Mouse (Mus musculus) lung, postnatal 25 days (tissue): ENCODE measurements at regions not wholly inside any gene's neighbourhood (a gene's known extent, or its start where the extent isn't known, plus 50 kb on each side); places are given as distances from the start of the nearest gene placed in this dataset.
A peak's percentile ranks its signal among the peaks of the same experiment; 100 is the strongest.

ENCODE experiments used
- DNase-seq: peaks from one replicate; pipeline ENCODE4 v3.0.0; 2022; ENCODE audit warnings: low spot score

DNA sequence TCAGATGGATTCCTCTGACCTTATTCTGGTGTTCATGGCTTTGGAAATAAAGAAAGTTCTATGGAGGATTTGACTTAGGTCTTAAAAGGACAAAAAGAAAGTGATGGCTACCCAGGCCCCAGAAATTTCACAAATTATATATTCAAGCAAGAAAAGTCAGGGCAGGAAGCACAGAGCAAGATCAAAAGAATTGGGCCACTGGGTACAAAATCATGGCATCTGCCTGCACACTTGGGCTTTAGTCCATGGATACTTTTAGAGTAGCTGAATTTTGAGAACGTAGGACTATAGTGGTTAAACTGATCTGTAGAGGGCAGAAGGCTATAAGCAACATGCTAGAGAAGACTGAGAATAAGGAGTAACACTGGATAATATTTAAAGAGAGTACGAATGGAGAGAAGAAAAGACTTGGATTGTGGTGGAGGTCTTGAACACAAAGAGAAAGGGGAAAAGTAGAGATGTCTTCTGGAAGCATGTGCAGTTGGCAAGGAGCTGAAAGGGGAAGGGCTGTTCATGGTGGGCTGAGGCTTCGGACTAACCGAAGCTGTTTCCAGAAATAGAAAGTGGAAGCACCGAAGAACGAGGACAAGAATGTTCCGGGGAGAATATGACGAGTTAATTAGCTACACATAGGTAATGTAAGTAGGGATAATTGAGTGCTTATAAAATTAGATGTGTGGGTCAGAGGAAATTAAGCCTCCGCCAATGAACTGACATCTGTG lies 168.2 kb upstream of the Itga4 start:
- DNase-seq, result no peak

DNA sequence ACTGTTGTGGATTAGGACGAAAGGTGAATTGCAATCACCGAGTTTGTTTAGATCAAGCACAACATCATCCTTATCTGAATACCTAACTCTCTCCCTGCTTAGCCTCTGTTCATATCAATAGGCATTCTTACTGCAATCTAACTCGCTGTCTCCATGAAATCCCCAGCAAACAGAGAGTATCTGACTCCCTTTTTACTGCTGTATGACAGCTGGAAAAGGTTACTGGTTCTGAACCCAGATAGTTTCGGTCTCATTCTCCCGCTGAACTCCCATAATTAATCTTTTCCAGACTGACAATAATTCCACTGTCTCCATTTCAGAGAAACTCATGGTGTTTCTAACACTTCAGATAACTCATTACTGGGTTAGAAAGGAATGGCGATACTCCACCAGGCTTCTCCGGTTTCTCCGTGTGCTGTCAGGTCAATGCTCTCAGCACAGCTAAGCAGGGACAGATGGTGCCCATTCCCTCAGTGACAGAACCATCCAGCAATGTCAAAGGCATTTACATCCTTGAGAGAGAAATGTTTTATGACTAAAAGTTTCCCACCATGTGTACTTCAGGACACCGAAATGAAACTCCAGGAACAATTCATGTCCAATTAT lies 167.5 kb upstream of the Itga4 start:
- DNase-seq, result no peak

DNA sequence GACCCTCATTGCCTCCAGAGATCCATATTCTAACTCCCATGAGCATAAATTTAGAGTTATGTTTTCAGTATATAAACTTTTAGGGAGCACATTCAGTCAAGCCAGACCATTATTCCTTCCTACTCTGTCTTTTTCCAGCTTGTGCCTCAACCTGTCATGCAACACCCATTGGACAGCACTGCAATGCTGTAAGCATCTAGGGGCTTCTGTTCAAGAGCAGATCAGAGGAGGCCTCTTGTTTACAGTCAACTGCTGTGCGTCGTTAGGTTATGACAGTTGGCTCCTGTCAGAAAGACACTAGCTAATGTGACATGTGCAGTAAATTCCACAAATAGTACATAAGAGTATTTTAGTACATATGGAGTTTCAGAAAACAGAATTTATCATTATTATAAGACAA lies 165.0 kb upstream of the Itga4 start:
- DNase-seq, result no peak

DNA sequence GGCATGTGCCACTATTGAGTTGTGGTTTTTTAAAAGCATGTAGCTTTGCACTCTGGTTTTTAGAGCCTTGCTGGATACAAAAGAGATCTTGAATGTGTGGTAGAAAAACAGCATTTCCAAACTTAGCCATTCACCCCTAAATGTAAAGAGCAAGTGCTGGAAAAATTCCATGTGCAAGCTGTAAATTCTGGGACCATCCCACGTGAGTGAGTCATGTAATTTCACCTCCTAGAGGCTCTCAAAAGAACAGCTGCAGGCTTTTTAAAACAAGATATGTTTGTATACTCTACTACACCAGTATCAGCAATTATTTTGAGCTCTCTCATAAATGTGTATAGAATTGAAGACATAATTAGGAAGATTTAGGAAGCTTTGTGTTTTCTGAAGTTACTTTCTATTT lies 160.9 kb upstream of the Itga4 start:
- no peak for DNase-seq

DNA sequence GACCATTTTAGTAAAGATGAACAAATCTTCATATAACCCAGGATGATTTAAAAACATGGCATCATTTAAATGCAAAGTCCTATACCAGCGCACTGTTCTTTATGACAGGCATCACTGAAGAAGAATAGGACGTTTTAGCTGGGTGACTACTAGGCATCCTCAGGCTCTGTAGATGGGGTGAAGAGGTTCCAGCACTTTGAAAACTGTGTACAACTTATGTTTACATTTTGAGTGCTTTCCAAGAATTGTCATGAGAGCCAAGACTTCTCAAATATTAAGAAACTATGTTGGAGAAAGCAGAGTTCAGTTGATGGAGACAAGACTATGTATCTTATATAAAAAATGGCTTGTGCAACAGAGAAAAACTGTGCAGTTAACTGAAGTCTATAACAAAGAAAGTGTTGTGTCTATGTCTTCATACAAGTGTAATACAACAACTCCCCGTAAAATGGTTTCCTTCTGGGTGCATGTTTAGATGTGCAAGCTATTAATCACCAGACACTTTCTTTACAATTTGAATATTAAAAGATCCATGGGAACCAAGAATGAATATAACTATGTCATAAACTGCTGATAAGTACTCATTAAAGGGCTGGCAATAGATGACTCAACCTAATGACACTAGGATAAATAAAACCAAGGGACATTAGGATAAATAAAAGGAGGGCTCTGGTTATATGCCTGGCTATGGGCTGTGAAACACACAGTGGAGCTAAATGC lies 158.5 kb upstream of the Itga4 start:
- DNase-seq, result no peak

DNA sequence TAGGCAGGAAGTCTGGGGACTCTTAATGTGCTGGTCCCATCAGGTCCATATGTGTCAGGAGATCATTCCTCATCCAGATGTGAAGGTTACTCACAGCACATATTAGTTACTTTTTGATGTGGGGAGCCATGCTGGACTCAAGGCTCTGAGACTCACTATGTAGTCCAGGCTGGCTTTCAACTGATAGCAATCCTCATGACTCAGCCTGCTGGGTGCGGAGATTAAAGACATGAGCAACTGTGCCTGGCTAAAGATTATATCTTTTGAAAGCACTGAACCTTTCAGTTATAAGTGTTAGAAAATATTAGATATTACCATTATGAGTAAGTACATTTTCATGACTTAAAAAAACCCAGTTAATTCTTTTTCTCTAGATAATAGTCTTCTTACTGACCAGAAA lies 155.6 kb upstream of the Itga4 start:
- DNase-seq, result no peak

DNA sequence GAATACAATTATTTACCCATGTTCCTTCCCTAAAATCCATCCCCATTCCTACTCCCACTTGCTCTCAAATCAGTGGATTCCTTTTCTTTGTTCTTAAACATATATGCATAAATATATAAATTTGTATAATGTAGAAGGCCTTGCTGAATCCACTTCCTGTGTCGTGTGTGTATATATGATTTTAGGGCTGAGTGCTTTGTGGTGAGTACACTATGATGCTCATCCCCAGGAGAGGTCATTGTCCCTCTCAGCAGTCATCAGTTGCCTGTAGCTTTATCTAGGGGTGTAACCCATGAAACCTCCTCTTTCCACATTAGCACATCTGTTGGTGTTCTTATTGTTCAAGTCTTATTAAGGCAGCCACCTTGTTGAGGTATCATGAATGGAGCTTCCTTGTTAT lies 143.6 kb upstream of the Itga4 start:
- DNase-seq, result no peak

DNA sequence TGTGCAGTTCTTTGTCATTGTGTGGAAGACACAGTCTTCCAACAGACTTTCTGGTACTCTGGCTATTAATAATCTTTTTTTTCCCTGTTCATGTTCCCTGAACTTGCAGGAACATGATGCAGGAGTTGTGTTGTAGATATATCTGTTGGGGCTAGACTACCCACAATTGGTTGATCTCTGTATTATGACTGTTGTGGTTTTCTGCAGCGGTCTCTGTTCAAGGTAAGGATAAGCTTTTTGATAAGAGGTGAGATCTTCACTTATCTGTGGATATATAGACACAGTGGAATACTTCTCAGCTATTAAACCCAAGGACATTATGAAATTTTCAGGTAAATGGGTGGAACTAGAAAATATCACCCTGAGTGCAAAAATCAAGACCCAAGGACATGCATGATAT lies 143.2 kb upstream of the Itga4 start:
- no peak for DNase-seq

DNA sequence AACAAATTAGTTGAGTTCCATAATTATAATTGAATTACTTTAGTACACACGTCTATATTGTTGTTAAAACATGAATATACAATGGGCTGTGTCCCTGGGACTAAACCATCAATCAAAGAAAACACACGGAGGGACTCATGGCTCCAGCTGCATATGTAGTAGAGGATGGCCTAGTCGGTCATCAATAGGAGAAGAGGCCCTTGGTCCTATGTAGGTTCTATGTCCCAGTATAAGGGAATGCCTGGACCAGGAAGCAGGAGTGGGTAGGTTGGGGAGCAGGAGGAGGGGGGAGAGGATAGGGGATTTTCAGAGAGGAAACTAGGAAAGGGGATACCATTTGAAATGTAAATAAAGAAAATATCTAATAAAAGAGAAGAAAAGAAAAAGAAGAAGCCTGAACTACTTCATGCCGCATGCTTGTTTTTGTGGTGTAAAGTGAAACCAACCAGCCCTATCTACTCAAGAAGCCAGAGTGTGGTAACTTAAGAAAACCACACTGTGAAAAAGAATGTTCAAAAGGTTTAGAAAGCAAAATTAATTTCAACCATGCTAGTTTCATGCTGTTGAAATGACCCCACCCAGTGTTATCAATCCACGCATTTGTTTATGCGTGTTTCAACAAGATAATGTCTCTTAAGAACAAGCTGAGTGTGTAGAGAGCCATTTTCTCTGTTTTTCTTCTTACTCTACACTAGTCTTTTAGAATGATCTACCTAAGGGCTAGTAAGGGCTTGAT lies 134.4 kb upstream of the Itga4 start:
- DNase-seq, result peak; percentile 23

DNA sequence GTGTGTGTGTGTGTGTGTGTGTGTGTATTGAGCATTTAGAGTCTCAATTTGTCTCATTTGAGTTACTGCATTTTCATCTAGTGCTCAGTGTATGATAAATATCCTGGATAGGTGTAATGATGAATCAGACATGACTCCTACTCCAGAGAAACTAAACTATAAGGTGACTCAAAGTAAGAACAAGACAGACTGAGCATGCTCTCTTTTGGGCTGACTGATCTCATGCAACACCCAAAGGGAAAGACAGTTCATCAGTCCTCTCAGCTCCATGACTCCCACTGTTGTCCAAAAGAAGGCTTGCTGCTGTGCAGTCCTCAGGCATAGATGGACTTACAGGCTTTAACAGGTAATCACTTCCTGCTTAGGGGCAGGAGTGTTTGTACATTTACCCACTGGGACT lies 132.7 kb upstream of the Itga4 start:
- no peak for DNase-seq

DNA sequence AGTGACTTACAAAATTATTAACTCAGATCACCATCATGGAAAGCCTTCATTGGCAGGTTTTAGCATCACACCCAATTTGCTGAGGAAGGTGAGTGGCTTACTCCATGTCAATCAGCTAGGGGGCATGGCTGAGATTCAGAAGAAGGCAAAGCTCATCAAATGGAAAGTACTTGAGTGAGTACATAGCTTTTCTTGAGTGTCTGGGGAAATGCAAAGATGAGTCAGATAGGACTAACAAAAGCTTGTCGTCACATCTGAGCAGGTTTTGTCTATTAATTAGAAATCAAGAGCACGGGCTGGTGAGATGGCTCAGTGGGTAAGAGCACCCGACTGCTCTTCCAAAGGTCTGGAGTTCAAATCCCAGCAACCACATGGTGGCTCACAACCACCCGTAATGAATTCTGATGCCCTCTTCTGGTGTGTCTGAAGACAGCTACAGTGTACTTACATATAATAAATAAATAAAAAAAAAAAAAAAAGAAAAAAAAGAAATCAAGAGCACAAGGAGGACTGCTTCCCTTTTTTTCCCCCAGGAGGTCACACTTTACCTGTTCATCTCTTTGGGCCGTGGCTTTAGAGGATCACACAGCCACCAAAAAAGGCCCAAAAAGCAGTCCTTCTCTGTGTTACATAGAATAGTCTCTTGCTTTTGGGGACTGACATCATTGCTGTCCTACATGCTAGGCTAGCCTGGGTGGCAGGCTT lies 130.8 kb upstream of the Itga4 start:
- no peak for DNase-seq

DNA sequence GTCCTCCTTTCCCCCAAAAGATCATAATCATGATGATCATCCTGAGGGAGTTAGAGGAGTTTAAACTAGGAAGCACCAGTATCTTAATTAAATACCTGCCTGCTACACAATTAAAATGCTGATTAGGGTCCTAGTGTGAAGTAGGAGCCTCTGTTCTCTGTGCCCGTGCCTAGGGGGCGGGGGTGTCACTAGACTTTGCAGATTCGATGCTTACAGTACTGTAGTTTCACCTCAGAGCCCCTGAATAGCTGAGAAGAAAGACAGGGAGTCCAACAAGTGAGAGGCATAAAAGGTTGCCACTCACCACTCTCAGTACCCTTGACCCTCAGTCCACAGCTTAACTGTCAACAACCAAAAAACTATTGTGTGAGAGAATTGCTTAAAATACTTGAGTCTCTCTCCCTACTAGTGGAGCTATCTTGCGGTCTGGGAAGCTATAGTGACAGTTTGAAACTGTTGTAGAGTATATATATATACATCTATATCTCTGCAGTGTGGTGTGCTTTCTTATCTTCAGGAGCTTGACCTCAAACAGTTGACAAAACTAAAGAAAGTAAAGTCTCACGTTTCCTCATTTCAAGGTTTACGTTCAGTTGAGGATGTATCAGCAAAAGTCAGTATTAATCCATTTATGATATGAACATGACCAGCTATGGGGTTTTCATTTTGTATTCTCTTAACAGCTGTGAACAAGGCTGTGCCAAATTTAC lies 128.9 kb upstream of the Itga4 start:
- DNase-seq, result no peak

DNA sequence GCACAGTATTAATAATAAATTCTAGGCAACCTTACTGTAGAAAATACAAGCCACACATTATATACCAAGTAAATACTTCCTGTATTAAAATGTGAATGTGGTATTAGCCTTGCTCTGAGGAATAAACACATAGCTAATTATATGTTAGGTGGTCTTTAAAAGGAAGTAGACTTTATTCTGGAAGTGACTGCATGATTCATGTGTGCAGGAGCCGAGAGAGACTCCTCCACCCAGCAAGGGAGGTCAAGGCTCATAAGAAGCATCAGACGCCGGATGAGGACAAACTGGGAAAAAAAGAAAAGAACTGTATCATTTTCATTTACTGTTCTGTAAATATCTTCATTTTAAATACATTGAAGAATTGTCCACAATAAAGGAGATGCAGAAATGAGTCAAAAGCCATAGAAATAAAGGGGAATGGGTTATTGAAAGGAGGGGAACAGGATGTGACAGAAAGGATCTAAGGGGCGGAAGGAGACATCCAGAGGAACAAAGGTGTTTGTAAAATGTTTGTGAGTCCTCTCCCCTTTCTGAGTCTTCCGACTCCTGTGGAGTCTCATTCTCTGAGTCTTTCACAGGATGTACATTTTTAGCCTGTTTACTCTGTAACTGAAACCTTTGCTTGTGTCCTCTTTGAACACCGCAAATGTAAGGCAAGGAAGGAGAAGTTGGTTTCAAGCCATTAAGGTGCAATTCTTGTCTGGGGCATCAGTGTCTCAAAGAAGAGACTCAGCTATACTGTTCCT lies 128.1 kb upstream of the Itga4 start:
- peak; percentile 23 for DNase-seq

DNA sequence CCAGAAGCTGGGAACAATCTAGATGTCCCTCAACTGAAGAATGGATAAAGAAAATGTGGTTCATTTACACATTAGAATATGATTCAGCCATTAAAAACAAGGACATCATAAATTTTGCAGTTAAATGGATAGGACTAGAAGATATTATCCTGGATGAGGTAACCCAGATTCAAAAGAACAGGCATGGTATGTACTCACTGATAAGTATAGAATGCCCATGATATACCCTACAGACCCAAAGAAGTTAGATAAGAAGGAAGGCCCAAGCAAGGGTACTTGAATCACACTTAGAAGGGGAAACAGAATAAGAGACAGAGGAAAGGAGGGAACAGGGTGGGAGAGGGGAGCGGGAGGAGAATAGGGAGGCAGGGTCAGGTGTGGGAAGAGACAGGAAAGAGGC lies 127.4 kb upstream of the Itga4 start:
- DNase-seq, result no peak

DNA sequence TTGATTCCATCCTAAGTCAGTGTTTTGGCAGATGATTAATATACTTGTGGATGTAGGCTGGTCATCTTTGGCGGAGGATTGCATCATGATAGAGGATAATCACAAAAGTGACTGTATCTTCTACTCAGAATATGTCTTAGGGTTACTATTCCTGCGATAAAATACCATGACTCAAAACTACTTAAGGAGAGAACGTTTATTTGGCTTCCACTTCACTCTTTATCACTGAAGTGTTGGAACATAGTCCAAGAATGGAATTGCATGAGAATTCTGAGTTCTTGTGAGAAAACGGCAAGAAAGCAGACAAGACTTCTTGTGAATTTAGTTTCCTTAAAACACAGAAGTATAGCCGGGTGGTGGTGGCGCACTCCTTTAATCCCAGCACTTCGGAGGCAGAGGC lies 124.6 kb upstream of the Itga4 start:
- DNase-seq, result no peak

DNA sequence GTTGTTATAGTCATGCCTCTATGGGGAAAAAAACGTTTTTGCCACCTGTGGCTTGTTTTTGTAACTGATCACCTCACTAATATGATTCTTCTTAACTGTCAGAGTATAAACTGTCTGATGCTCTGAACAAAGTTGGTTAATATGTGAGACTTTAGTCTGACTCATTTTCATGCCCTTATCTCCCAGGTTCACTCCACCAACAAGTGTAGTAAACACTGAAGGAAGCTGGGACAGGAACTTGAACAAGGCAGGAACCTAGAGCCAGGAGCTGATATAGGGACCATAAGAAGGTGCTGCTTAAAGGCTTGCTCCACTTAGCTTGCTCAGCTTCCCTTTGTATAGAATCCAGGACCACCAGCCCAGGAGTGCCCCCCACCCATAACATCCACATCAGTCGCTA lies 124.0 kb upstream of the Itga4 start:
- DNase-seq, result no peak

DNA sequence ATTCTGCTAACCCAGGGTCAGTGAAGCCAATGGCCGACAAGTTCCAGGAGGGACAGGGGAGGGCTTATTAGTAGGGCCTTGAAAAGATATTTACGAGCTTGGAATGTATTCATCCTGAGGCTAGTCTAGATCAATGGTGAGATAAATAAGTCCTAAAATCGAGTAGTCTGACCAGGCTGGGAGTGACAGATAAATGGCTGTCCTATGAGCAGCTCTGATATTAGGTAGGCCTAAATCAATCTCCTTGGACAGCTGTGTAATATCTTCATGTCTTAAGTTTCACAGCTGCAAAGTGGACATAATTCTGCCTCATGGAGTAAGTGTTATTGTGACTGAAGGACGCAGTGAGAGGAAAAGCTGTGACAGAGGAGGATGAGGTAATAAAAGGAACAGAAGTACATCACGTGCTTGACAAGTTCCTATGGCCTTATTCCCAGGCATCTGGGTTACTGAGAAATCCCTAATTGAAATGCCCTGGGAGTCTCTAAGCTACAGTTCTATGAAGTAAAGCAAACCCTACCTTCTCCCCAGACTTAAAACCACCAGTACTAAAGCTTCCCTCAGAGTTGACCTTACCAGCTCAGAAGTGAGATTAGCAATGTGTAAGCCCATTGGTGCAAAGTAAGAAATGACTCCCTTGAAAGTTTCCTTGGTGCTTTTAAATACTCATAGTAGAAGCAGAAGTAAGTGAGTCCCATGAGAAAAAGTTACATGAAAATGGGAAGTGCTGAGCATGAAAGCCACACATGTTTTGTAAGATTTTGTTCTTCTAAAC lies 123.3 kb upstream of the Itga4 start:
- DNase-seq, result peak; percentile 32

DNA sequence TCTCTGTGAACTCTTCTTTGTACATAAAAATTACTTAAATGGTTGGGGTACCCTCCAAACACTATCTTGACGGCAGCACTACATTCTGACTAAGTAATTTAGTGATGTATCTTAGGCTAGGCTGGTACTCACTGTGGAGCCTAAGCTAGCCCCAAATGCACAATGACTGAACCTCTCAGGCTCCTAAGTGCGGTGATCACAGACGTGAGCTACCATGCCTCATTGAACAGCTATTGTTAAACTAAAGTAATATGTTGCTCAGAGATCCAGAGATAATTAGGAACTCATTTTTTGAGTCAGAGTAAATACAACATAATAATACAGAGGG lies 122.7 kb upstream of the Itga4 start:
- no peak for DNase-seq

DNA sequence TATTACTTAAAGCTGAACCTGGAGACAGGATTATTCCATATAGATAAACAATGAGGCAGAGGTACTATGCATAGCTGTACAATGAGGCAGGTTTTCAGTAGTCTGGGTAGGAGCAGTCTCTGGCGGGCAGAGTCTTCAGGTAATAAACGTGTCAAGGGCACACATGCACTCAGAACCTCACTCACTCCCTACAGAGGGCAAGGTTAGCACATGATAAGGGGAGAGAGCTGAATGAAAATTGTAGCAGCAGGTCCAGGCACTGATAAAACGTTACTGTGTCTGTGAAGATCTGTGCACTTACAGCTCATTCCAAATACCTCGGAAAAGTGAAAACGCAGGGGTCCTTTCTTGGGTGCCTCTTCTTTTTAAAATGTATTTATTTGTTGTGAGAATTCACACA lies 120.9 kb upstream of the Itga4 start:
- DNase-seq, result no peak

DNA sequence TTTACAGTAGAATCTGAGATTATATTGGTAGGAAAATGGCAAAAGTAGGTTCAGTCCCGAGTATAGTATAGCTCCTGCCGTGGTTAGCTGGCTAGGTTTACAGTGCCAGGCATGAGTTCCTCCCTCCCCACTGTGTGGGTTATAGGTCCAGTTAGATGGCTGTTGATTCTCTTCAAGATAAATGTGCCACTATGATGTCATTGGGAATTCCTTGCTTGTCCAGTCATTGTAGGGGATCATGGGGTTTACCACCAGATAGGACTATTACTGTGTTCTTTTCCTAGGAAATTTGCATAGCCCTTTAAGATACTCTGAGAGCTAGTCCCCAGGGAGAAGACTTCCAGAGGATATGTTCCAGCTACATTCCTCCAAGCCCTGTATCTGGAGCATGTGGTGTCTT lies 119.2 kb upstream of the Itga4 start:
- no peak for DNase-seq
